Mouse (Mus musculus) thymus, postnatal 14 days (tissue): ENCODE data around the gene Galnt2.

Experiments used
- DNase-seq: peaks from one replicate; pipeline ENCODE4 v3.0.0; 2021

Gene Galnt2

DNA sequence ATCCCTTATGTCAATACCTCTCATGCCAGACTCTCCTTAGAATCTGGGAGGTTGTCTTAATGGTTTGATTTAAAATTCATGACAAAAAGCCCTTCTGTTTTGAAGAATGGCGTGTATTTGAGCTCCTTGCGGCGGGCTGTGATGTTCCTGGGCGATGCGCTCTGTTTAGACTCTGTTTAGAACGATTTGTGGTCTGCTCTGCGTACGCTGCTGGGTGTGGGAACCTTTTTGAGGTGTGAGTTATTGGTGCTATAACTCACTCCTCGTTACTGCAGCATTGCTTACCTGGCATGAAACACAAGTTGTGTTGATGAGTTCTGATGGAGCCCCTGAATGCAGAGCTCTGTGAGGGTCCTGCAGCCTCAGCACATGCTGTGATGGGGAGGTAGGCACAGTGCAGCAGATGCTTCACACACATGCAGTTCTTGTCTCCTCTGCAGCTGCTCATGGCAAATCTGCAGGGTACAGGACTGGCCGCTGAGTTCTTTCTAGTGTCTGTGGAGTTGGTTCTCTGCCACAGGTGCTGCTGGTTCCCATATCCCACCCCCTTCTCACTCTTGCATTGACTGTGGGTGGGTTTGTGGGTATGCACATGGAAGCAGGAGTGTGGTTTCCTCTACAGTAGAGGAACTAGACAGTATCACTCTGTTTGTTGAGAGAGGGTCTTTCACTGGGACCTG is 43.4 kb downstream of the Galnt2 start:
- peak; percentile 74 for DNase-seq

- no peak for DNase-seq
Measured at GRCm38 (mm10) chr8:124275377-124276071, 44.3 kb downstream of the Galnt2 start.

- no peak for DNase-seq
Measured at GRCm38 (mm10) chr8:124277951-124278910, 47.0 kb downstream of the Galnt2 start.

GRCm38 (mm10) chr8:124278956-124279689 is 47.9 kb downstream of the Galnt2 start:
- no peak for DNase-seq

- DNase-seq, result no peak
Measured at GRCm38 (mm10) chr8:124279690-124279985, 48.4 kb downstream of the Galnt2 start.

GRCm38 (mm10) chr8:124281700-124282541 is 50.7 kb downstream of the Galnt2 start:
- peak; percentile 39 for DNase-seq

- DNase-seq, result no peak
Measured at GRCm38 (mm10) chr8:124282878-124283630, 51.9 kb downstream of the Galnt2 start.

- no peak for DNase-seq
Measured at GRCm38 (mm10) chr8:124283644-124284332, 52.6 kb downstream of the Galnt2 start.

GRCm38 (mm10) chr8:124284333-124284711 is 53.1 kb downstream of the Galnt2 start:
- DNase-seq, result no peak

DNA sequence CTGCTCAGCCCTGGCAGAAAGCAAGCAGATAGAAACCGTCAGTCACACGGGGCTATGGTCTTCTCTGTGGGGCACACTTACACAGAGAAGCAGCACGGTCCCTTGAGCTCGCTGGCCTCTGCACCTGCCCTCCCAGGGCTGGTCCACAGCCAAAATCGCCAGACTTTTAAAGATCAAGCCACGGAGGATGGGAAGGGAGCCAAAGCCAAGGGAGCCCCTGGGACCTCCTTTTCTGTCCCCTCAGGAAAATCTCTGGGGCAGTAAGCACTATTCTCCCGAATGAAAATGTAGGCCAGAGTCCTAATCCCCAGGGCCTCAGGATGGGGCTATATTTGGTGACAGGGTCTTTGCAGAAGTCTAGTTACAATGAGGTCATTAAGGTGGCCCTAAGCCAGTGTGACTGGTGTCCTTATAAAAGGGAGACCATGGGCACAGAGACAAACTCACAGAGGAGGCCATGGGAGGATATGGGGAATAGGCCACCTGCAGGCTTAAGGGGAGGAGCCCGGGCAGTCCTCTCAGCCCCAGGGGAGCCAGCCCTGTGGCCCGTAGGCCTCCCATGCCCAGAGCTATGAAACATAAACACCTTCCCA is 53.9 kb downstream of the Galnt2 start:
- no peak for DNase-seq

DNA sequence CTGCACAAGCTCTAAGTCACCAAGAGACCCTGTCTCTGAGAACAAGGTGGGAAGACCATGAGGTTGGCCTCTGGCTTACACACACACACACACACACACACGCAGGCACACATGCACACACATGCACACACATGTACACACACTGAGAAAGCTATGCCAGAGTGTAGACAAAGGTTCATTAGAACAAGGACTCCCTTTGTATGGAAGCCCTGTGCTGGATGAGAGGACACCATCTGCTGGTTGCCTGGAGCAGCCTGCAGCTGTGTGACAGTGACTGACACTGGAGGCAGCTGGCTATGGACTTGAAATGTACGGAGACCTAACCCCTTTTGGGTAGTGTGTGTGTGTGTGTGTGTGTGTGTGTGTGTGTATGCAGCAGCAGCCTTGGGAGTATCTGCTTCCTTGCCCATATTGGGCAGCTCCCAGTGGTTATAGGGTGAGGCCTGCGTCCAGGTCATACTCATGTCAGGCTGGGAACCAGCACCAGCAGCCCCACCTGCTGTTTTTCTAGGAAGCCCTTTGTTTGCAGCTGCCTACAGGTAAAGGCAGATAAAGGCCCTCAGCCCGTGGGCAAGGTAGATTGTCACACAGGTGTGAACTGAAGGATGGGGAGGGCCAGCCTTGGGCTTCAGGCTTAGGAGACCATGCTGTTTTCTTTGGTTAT is 55.4 kb downstream of the Galnt2 start:
- DNase-seq, result peak; percentile 55

GRCm38 (mm10) chr8:124288215-124288864 is 57.1 kb downstream of the Galnt2 start:
- no peak for DNase-seq

DNA sequence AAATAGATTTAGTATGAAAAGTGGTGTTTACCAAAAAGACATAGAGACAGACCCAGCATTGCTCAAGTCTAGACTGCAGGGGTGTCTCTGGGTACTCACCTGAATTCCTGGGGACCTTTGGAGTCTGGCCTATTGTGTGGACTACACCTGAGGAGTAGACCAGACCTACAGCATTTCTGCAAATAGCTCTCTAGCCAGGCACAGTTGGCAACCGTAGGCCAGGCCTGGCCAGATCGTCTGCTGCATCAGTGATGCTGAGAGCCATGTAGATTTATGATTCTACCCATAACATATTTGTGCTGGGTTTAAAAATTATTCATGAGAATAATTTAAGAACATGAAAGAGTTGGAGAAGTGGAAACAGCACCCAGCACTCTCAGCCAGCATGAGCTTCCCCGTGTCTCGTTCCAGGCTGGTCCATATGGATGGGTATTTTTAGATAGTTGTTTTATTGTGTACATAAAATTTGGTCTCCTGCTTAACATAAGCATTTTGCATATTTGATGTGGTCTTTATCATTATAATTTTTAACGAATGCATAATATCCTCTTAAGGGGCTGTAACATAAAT is 58.4 kb downstream of the Galnt2 start:
- DNase-seq, result no peak

DNA sequence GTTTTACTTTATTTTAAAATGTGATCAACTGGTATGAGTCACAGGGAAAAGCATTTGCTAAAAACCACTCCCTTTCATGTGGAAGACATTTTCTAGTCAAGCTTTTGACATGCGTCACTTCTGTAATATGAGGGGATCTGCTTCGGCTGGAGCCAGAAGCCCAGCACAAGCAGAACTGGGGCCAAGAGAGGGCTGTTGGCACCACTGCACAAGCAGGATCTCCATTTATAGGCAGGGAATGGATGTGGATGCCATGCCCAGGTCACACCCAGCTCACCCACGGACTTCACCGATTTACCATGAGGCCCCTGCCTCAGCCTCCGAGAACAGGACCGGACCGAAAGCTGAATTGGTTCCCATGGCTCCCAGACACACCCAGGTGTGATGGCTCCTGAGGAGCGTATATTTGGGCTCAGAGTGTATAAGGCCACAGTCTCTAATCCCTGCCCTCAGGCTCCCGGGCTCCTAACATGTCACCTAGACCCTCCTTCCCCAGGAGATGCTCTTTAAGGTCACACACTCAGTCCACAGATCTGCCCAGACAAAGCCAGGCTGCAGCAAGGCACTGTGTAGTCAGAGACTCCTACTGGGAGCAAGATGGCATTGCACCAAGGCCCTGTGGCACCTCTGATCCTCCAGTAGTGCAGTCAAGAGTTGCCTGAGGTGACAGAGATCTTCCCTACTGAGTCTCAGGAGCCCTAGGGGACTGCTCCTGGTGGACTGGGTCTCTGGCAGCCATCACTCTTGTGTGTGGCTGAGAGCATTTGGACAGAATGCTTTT is 59.9 kb downstream of the Galnt2 start:
- peak; percentile 52 for DNase-seq

DNA sequence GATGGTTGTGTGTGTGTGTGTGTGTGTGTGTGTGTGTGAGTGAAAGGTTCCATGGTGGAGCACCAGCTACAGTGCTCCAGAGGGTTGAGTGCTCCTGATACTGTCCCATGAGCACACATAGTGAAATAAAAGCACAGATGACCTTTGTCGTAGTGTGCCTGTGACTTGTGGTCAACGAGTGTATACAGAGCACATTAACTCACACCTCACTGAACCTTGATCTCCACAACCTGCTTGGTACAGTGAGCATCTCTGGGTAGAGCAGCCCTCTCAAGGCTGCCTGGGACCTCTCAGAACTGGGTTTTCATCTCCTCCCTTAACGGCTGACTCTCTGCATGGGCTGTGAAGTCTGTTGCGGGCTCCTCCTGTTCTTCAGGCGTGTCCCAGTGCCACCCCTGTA is 60.5 kb downstream of the Galnt2 start:
- no peak for DNase-seq

DNA sequence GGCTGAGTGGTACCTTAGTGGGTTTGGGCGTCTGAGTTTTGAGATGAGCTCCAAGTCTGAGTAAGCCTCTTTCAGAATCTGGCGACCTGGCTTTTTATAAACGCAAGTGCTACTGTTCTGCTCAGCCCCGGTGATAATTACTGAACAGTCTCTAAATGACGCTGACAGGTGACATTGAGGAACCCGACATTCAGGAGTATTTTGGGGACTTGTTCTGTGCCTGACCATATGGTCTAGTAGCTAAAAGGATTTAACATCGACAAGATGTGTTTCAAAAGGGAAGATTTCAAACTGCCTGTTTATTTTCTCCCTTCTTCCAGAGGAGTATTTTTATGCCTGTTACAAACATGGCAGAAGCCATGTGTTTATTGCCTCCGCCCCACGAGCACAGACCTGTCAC is 61.8 kb downstream of the Galnt2 start:
- DNase-seq, result no peak

DNA sequence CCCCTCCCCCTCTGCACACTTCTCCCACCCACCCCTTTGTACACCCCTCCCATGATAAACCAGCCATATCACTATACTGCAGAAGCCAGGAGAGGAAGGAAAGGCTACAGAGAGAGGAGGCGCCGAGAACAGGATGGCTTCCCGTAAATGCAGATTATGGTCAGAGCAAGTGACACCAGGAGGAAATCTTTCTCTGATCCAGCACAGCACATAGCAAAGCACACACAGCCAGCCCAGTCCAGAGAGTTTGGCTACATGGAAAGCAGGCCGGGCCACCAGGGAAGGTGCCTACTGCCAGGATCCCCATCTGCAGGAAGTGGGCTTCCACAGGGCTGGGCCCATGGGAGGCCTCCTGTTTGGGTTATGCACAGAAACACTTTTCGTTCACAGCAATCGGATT is 63.2 kb downstream of the Galnt2 start:
- DNase-seq, result no peak

- DNase-seq, result no peak
Measured at GRCm38 (mm10) chr8:124294900-124295299, 63.7 kb downstream of the Galnt2 start.
